Mouse (Mus musculus): ENCODE measurements around the gene Synpo2.

GRCm38 (mm10) chr3:123235921-123236320 lies at the start of gene Synpo2:
- TF ChIP-seq CTCF (IDR thresholded peaks at IDR 0.05; ENCODE audit: low read depth, low read length) (no peak), TAL1 (conservative IDR thresholded peaks at IDR 0.05; ENCODE audit: low read depth, low read length) (no peak), GATA1 (IDR thresholded peaks at IDR 0.05; ENCODE audit: borderline replicate concordance, low read length) (no peak), GATA2 (IDR thresholded peaks at IDR 0.05; ENCODE audit: borderline replicate concordance, low read depth, low read length) (no peak), POLR2AphosphoS5 (IDR thresholded peaks at IDR 0.05; ENCODE audit: insufficient replicate concordance, low read depth, low read length) (no peak)

Data from G1E (cell line).